Mouse (Mus musculus): ENCODE data around the gene Fndc3b.

Fndc3b gene

GRCm38 (mm10) chr3:27670416-27670815 lies 40.7 kb downstream of the Fndc3b start:
- no peak for DNase-seq (ENCODE audit: low spot score in 2 of 2)

DNA sequence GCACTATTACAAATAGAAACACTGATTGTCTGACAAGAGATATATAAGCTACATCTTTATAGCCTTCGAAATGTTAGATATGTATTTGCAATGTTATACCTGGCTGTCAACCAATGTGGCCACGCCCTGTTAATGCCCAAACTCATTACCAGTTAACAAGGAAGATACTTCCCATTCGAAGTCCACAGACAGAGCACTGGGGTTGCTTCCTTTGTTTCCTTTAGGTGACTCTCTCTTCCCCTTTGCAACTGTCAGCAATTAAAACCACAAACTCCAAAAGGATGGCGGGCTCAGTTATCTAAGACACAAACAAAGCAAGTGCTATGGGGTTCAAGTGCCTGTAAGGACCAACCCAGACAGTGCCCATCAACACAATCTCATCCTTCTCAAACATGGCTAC lies 43.8 kb downstream of the Fndc3b start:
- no peak for DNase-seq (ENCODE audit: low spot score in 2 of 2)

GRCm38 (mm10) chr3:27665338-27665737 lies 45.8 kb downstream of the Fndc3b start:
- no peak for DNase-seq (ENCODE audit: low spot score in 2 of 2)

DNA sequence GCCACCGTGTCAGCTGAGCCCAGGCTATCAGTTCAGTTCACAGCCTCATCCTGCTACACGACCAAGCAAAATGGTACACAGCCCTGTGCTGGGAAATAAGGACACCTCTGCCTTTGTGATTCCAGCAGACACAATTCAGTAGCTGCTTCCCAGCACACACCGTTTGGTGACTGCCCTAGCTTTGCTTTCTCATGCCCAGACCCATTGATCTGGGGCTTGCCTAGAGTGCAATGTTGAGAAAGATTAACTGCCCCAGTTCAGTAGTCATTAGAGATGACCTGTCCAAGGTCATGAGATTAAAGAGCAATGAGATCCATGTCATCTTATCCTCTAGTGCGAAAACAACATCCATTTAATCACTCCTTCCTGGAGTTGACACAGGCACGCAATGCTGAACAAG lies 47.9 kb downstream of the Fndc3b start:
- DNase-seq (ENCODE audit: low spot score in 2 of 2), result no peak

- DNase-seq (ENCODE audit: low spot score in 2 of 2), result no peak
These were observed 52.8 kb downstream of the Fndc3b start for GRCm38 (mm10) chr3:27658198-27658763.

- peak in 1 of 2 experiments; percentile 46 for DNase-seq (ENCODE audit: low spot score in 2 of 2)
These were observed 54.2 kb downstream of the Fndc3b start for GRCm38 (mm10) chr3:27656764-27657390.

GRCm38 (mm10) chr3:27655673-27656072 lies 55.4 kb downstream of the Fndc3b start:
- no peak for DNase-seq (ENCODE audit: low spot score in 2 of 2)

GRCm38 (mm10) chr3:27655042-27655441 lies 56.1 kb downstream of the Fndc3b start:
- no peak for DNase-seq (ENCODE audit: low spot score in 2 of 2)

GRCm38 (mm10) chr3:27652451-27653011 lies 58.6 kb downstream of the Fndc3b start:
- DNase-seq (ENCODE audit: low spot score in 2 of 2), result no peak

GRCm38 (mm10) chr3:27651731-27652130 lies 59.4 kb downstream of the Fndc3b start:
- DNase-seq (ENCODE audit: low spot score in 2 of 2), result no peak

- no peak for DNase-seq (ENCODE audit: low spot score in 2 of 2)
These were observed 61.0 kb downstream of the Fndc3b start for GRCm38 (mm10) chr3:27650083-27650482.

GRCm38 (mm10) chr3:27649316-27649715 lies 61.8 kb downstream of the Fndc3b start:
- no peak for DNase-seq (ENCODE audit: low spot score in 2 of 2)

DNA sequence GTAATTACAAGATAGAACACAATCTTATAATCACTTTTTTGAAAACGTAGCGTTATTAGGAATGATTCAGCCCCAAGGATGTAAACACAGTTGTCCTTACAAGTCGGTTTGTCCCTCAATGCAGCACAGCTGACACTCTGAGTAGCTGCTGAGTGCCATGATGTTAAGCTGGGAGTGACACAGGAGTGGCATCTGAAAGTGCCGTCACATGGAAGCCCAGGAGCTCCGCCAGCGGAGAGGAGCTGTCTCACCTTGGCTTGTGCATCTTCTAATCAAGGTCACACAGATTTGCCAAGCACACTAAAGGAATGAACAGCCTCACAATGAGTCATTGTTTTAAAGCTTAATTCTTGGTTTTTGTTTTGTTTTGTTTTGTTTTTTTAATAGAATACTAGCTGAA lies 68.7 kb downstream of the Fndc3b start:
- DNase-seq (ENCODE audit: low spot score in 2 of 2), result no peak

DNA sequence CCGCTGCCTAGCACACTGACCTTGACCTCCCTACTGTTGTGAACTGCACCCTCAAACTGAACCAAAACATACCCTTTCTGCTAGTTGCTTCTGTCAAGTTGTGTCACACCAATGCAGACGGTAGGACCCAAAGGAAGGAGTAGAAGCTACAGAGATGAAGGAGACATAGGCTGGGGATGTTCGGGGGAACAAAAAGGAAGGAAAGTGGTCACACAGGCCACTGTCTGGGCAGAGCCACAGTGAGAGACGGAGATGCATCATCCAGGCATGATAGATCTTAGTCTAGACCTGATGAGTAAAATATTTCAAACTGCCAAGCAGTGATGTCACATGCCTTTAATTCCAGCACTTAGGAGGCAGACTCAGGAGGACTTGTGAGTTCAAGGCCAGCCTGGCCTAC lies 71.4 kb downstream of the Fndc3b start:
- no peak for DNase-seq (ENCODE audit: low spot score in 2 of 2)

DNA sequence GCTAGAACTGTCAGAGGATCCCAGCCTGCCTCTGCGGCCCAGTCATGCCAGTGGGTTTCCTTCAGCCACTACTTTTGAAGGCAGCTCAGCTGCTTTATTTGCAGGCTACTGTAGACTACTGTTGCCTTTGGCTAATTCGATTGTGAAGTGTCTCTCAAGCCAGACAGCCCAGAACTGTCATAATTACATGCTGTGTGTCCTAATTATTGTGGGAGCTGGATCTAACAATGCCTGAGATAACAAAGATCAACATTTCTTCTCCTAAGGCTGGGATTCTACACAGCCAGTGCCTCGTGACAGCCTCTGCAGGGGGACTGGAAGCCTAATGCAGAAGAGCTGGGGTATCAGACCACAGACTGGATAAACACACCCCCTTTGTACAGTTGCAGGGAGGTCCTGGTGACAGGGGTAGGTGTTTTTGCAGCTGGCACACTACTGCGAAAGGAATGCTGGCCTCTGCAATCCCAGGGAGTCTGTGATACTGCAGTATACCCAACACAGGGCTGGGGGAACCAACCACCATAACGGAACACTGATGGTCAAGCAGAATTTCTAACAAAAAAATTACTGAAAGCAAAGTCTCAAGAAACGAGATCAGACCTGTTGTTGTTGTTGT lies 74.0 kb downstream of the Fndc3b start:
- no peak for DNase-seq (ENCODE audit: low spot score in 2 of 2)

DNA sequence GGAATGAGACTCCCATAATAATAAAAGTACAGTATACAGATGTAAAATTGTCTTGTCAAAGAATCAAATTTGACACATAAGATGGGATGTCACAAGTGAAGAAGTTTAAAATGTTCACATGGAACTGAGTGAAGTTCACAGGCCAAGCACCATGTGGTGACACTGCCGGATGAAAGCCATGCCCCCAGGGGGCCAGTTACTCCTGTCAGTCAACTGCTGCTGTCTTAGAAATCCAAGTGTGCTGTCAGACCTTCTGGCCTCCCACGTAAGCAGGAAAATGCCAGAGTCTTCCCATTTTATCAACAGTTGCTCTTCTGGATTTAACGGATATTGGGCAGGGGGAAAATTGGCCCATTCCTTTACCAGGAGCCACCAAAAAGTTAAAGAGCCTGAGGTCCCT lies 75.3 kb downstream of the Fndc3b start:
- DNase-seq (ENCODE audit: low spot score in 2 of 2), result no peak

GRCm38 (mm10) chr3:27632880-27633279 lies 78.2 kb downstream of the Fndc3b start:
- no peak for DNase-seq (ENCODE audit: low spot score in 2 of 2)

GRCm38 (mm10) chr3:27631112-27631511 lies 80.0 kb downstream of the Fndc3b start:
- no peak for DNase-seq (ENCODE audit: low spot score in 2 of 2)

DNA sequence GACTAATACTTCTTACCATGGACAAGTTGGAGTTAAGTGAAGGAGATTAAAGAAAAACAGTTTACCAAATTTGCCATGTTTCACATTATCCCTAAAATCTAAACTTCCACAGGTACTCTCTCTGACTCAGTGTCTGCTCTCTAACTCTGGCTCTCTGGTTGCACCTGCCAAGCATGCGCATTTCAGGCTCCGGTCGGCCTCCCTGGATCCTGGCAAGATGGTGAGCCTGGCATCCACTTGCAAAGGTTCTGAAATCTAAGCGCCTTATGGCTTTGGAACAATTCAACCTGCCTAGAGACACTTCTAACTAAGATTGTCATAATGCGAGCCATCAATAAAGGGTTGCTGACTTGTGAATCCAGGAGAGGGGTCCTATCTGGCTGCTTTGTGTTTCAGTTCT lies 81.4 kb downstream of the Fndc3b start:
- DNase-seq (ENCODE audit: low spot score in 2 of 2), result no peak

- no peak for DNase-seq (ENCODE audit: low spot score in 2 of 2)
These were observed 84.8 kb downstream of the Fndc3b start for GRCm38 (mm10) chr3:27626301-27626700.

- no peak for DNase-seq (ENCODE audit: low spot score in 2 of 2)
These were observed 85.5 kb downstream of the Fndc3b start for GRCm38 (mm10) chr3:27625592-27625985.

GRCm38 (mm10) chr3:27624974-27625591 lies 86.0 kb downstream of the Fndc3b start:
- DNase-seq (ENCODE audit: low spot score in 2 of 2), result no peak

GRCm38 (mm10) chr3:27622451-27622850 lies 88.7 kb downstream of the Fndc3b start:
- no peak for DNase-seq (ENCODE audit: low spot score in 2 of 2)

Data from left cerebral cortex, adult 9 months (tissue).